Mouse (Mus musculus): ENCODE results near the gene Net1.
"Not testable (repeated sequence)": the region's sequence is repeated elsewhere in the genome, so short reads cannot be mapped to it uniquely, and the experiment has no call there.

Gene Net1

GRCm38 (mm10) chr13:3889111-3889510 lies 28.9 kb downstream of the Net1 start:
- DNase-seq = no peak

- DNase-seq = no peak
These were observed 31.4 kb downstream of the Net1 start for GRCm38 (mm10) chr13:3886663-3887062.

- no peak for DNase-seq
These were observed 40.3 kb downstream of the Net1 start for GRCm38 (mm10) chr13:3877679-3878220.

GRCm38 (mm10) chr13:3877185-3877584 lies 40.8 kb downstream of the Net1 start:
- no peak for DNase-seq

GRCm38 (mm10) chr13:3876448-3876847 lies 41.6 kb downstream of the Net1 start:
- DNase-seq = no peak

GRCm38 (mm10) chr13:3872832-3873231 lies 45.2 kb downstream of the Net1 start:
- peak; percentile 54 for DNase-seq

- no peak for DNase-seq
These were observed 48.1 kb downstream of the Net1 start for GRCm38 (mm10) chr13:3869901-3870300.

- peak; percentile 90 for DNase-seq
These were observed 50.9 kb downstream of the Net1 start for GRCm38 (mm10) chr13:3867158-3867557.

GRCm38 (mm10) chr13:3866355-3867052 lies 51.5 kb downstream of the Net1 start:
- DNase-seq = peak; percentile 79

GRCm38 (mm10) chr13:3865648-3866354 lies 52.2 kb downstream of the Net1 start:
- peak; percentile 79 for DNase-seq

GRCm38 (mm10) chr13:3862922-3863580 lies 55.0 kb downstream of the Net1 start:
- peak; percentile 78 for DNase-seq

- no peak for DNase-seq
These were observed 55.7 kb downstream of the Net1 start for GRCm38 (mm10) chr13:3862325-3862724.

GRCm38 (mm10) chr13:3861251-3861650 lies 56.8 kb downstream of the Net1 start:
- DNase-seq = peak; percentile 59

- no peak for DNase-seq
These were observed 61.8 kb downstream of the Net1 start for GRCm38 (mm10) chr13:3856252-3856651.

GRCm38 (mm10) chr13:3854856-3855255 lies 63.2 kb downstream of the Net1 start:
- DNase-seq = no peak

- not testable (repeated sequence) for DNase-seq
These were observed 64.2 kb downstream of the Net1 start, which contains the start of gene Calm5 for GRCm38 (mm10) chr13:3853648-3854333. Calm5 (plus strand) TSS chr13:3854173.

GRCm38 (mm10) chr13:3850330-3850729 lies 67.7 kb downstream of the Net1 start:
- DNase-seq = no peak

GRCm38 (mm10) chr13:3840662-3841061 lies 77.4 kb downstream of the Net1 start:
- not testable (repeated sequence) for DNase-seq

- not testable (repeated sequence) for DNase-seq
These were observed 80.7 kb downstream of the Net1 start, which contains the start of gene Calm4 for GRCm38 (mm10) chr13:3837312-3837807. Calm4 (plus strand) TSS chr13:3837757.

- not testable (repeated sequence) for DNase-seq
These were observed 84.4 kb downstream of the Net1 start for GRCm38 (mm10) chr13:3833644-3834043.

GRCm38 (mm10) chr13:3832450-3832849 lies 85.6 kb downstream of the Net1 start:
- no peak for DNase-seq
